Mouse (Mus musculus): ENCODE data around the gene Kcnab3.

GRCm38 (mm10) chr11:69331152-69331551, 5.1 kb downstream of the Kcnab3 start:
- TF ChIP-seq CTCF (IDR thresholded peaks at IDR 0.05; ENCODE audit: extremely low read depth, insufficient read depth, low read length) (no peak), POLR2A (IDR thresholded peaks at IDR 0.05; ENCODE audit: extremely low read depth, insufficient read depth, low read length) (no peak)
